23 mouse cellular contexts compared by ENCODE assay signal in the genomic region with DNA sequence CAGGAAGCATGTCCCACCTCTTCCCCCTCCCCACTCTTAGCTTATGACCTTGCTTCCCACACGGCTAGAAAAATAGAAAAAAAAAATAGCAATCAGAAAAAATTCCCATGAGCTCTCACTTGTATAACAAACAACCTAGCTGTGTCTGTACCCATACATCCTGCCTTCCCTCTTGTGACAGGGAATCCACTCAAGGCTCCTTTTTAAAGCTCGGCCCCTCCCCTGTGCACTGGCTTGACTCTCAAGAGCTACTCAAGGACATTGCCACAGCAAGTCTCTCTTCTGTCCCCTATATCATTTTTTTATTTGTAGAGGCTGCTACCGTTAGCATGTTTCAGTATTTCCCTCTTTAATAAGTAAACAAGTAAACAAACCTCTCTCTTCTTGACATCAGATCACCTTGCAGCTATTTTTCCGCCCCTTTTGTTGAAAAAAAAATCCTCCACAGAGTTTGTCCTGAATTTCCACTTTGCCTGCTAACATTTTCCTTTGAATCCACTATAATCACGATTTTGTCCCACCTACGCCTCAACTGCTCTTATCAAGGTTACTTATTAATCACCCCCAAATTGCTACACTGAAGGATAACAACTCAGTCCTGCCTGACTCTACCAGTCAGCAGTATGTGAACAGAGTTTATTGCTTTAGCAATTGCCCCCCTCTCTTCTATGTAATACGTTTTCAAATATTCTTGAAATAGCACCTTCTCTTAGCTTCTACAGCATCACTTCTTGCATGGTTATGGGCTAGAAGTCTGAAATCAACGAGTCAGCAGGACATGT.
DNase-seq lines count a peak whose midpoint lies in the region; ATAC-seq and TF ChIP-seq lines count a peak whose summit lies in the region.
"Had no signal": no experiment of that assay in that cellular context is flagged by ENCODE, and none has a peak within 500 bp of the region (broad histone marks: within the 10 kb centered on the region; RNA-seq: fewer than 3 reads in every experiment).

No protein-coding gene starts in this region.

- TF ChIP-seq EP300 in lung, postnatal 0 days (IDR thresholded peaks at IDR 0.05), result no peak

- no peaks in the 10 kb centered on the region for H3K27me3 ChIP-seq in embryonic facial prominence, embryonic 11.5 days (ENCODE audit: control insufficient read depth, insufficient read depth, low read length)
- no peaks in the 10 kb centered on the region for H3K27me3 ChIP-seq in embryonic facial prominence, embryonic 10.5 days (replicated peaks; ENCODE audit: low read depth, poor library complexity, severe bottlenecking)
- no peaks in the 10 kb centered on the region for H3K27me3 ChIP-seq in kidney, embryonic 16.5 days (ENCODE audit: insufficient read depth, low read length)
- H3K27me3 ChIP-seq in intestine, embryonic 15.5 days (replicated peaks), result no peaks in the 10 kb centered on the region
- no peaks in the 10 kb centered on the region for H3K27me3 ChIP-seq in lung, postnatal 0 days (replicated peaks; ENCODE audit: insufficient read depth, low read length)
- H3K27me3 ChIP-seq: CH12.LX; forebrain, embryonic 15.5 days; hindbrain, embryonic 12.5 days; limb, embryonic 13.5 days; liver, embryonic 12.5 days; megakaryocyte, embryonic 14.5 days; midbrain, embryonic 13.5 days had no signal

- no peak overlapping the region for H3K27ac ChIP-seq in embryonic facial prominence, embryonic 11.5 days (replicated peaks; ENCODE audit: low read depth, low read length)
- no peak overlapping the region for H3K27ac ChIP-seq in embryonic facial prominence, embryonic 10.5 days (replicated peaks)
- no peak overlapping the region for H3K27ac ChIP-seq in kidney, embryonic 16.5 days (ENCODE audit: low read length)
- H3K27ac ChIP-seq in intestine, embryonic 15.5 days, result peak overlapping the region; percentile 22; the same call in 1 of the 2 replicates
- H3K27ac ChIP-seq in lung, postnatal 0 days (ENCODE audit: low read length), result no peak overlapping the region
- H3K27ac ChIP-seq: forebrain, embryonic 15.5 days; hindbrain, embryonic 12.5 days; limb, embryonic 13.5 days; liver, embryonic 12.5 days; midbrain, embryonic 13.5 days; stomach, postnatal 0 days had no signal

- H3K4me2 ChIP-seq in embryonic facial prominence, embryonic 11.5 days (ENCODE audit: low read depth, low read length), result no peak overlapping the region
- no peak overlapping the region for H3K4me2 ChIP-seq in kidney, embryonic 16.5 days (replicated peaks; ENCODE audit: low read depth, low read length)
- H3K4me2 ChIP-seq in intestine, embryonic 15.5 days (replicated peaks), result peak overlapping the region; percentile 33
- no peak overlapping the region for H3K4me2 ChIP-seq in lung, postnatal 0 days (replicated peaks; ENCODE audit: low read depth, low read length)
- H3K4me2 ChIP-seq: forebrain, embryonic 15.5 days; heart, embryonic 11.5 days; hindbrain, embryonic 12.5 days; limb, embryonic 13.5 days; liver, embryonic 12.5 days; midbrain, embryonic 13.5 days had no signal

- TF ChIP-seq CTCF in lung, postnatal 0 days (IDR thresholded peaks at IDR 0.05), result no peak

- no peak for ATAC-seq in embryonic facial prominence, embryonic 11.5 days (replicated peaks; ENCODE audit: insufficient number of reproducible peaks, low FRiP score, low TSS enrichment, low read depth)
- peak; percentile 42; the same call in 1 of the 2 replicates for ATAC-seq in kidney, embryonic 16.5 days (ENCODE audit: low FRiP score, low TSS enrichment)
- ATAC-seq in intestine, embryonic 15.5 days, result peak; percentile 90
- peak; percentile 49 for ATAC-seq in lung, postnatal 0 days
- ATAC-seq: activated CD4-positive, CD25-positive, alpha-beta regulatory T cell, adult 4 months; forebrain, embryonic 15.5 days; liver, embryonic 12.5 days; midbrain, embryonic 13.5 days had no signal

- no peak overlapping the region for H3K4me3 ChIP-seq in embryonic facial prominence, embryonic 11.5 days (ENCODE audit: low read depth, low read length)
- H3K4me3 ChIP-seq in embryonic facial prominence, embryonic 10.5 days, result no peak overlapping the region
- no peak overlapping the region for H3K4me3 ChIP-seq in kidney, embryonic 16.5 days (ENCODE audit: low read length)
- H3K4me3 ChIP-seq in intestine, embryonic 15.5 days (replicated peaks), result no peak overlapping the region
- H3K4me3 ChIP-seq in lung, postnatal 0 days (ENCODE audit: low read depth, low read length), result no peak overlapping the region
- H3K4me3 ChIP-seq: forebrain, embryonic 15.5 days; hindbrain, embryonic 12.5 days; limb, embryonic 13.5 days; liver, embryonic 12.5 days; megakaryocyte, embryonic 14.5 days; midbrain, embryonic 13.5 days had no signal

- H3K36me3 ChIP-seq in embryonic facial prominence, embryonic 11.5 days (replicated peaks; ENCODE audit: control insufficient read depth, insufficient read depth, low read depth, low read length), result no peaks in the 10 kb centered on the region
- H3K36me3 ChIP-seq in embryonic facial prominence, embryonic 10.5 days (replicated peaks), result no peaks in the 10 kb centered on the region
- H3K36me3 ChIP-seq in kidney, embryonic 16.5 days (ENCODE audit: insufficient read depth, low read length), result no peaks in the 10 kb centered on the region
- no peaks in the 10 kb centered on the region for H3K36me3 ChIP-seq in intestine, embryonic 15.5 days
- H3K36me3 ChIP-seq in lung, postnatal 0 days (ENCODE audit: insufficient read depth, low read length), result no peaks in the 10 kb centered on the region
- H3K36me3 ChIP-seq: forebrain, embryonic 15.5 days; G1E; hindbrain, embryonic 12.5 days; limb, embryonic 13.5 days; liver, embryonic 12.5 days; midbrain, embryonic 13.5 days had no signal

- H3K9ac ChIP-seq in embryonic facial prominence, embryonic 11.5 days (replicated peaks; ENCODE audit: low read length), result no peak overlapping the region
- no peak overlapping the region for H3K9ac ChIP-seq in kidney, embryonic 16.5 days (replicated peaks; ENCODE audit: low read length)
- no peak overlapping the region for H3K9ac ChIP-seq in intestine, embryonic 15.5 days
- no peak overlapping the region for H3K9ac ChIP-seq in lung, postnatal 0 days (replicated peaks; ENCODE audit: low read depth)
- H3K9ac ChIP-seq: forebrain, embryonic 15.5 days; hindbrain, embryonic 12.5 days; limb, embryonic 13.5 days; liver, embryonic 12.5 days; midbrain, embryonic 13.5 days had no signal

- DNase-seq in embryonic facial prominence, embryonic 11.5 days (ENCODE audit: low spot score), result peak; percentile 6
- no peak for DNase-seq in embryonic facial prominence, embryonic 10.5 days (ENCODE audit: low spot score)
- DNase-seq in kidney, adult 9 months, result no peak
- peak; percentile 71 for DNase-seq in lung, postnatal 0 days (ENCODE audit: low spot score)
- no peak for DNase-seq in thymus, postnatal 10 days (ENCODE audit: low spot score in 2 of 2)
- no peak for DNase-seq in testis, postnatal 14 days (ENCODE audit: low spot score)
- DNase-seq: B cell, adult 2 months; cerebellum, adult 8-10 months; cerebellum, postnatal 36 days; heart, postnatal 10 days had no signal

- no peaks in the 10 kb centered on the region for H3K9me3 ChIP-seq in embryonic facial prominence, embryonic 11.5 days (replicated peaks; ENCODE audit: control insufficient read depth, low read length)
- no peaks in the 10 kb centered on the region for H3K9me3 ChIP-seq in embryonic facial prominence, embryonic 10.5 days
- H3K9me3 ChIP-seq in kidney, embryonic 16.5 days (ENCODE audit: low read length), result no peaks in the 10 kb centered on the region
- H3K9me3 ChIP-seq in intestine, embryonic 15.5 days, result no peaks in the 10 kb centered on the region
- no peaks in the 10 kb centered on the region for H3K9me3 ChIP-seq in lung, postnatal 0 days (ENCODE audit: low read length)
- H3K9me3 ChIP-seq: forebrain, embryonic 15.5 days; G1E; hindbrain, embryonic 12.5 days; limb, embryonic 13.5 days; liver, embryonic 12.5 days; megakaryocyte, embryonic 14.5 days; midbrain, embryonic 13.5 days had no signal

- 72% methylated on average over 8 of the region's 8 CpGs for WGBS in embryonic facial prominence, embryonic 11.5 days
- WGBS in embryonic facial prominence, embryonic 10.5 days, result 76% methylated on average over 8 of the region's 8 CpGs
- WGBS in kidney, embryonic 16.5 days, result 56% methylated on average over 8 of the region's 8 CpGs
- WGBS in intestine, embryonic 15.5 days, result 46% methylated on average over 8 of the region's 8 CpGs
- 35% methylated on average over 8 of the region's 8 CpGs for WGBS in lung, postnatal 0 days

- no peaks in the 10 kb centered on the region for H3K4me1 ChIP-seq in embryonic facial prominence, embryonic 11.5 days (ENCODE audit: control insufficient read depth, insufficient read depth, low read length)
- no peaks in the 10 kb centered on the region for H3K4me1 ChIP-seq in embryonic facial prominence, embryonic 10.5 days
- H3K4me1 ChIP-seq in kidney, embryonic 16.5 days (ENCODE audit: insufficient read depth, low read length), result no peaks in the 10 kb centered on the region; the same call in 1 of the 2 replicates
- peaks cover 3% of the 10 kb centered on the region; the same call in 1 of the 2 replicates for H3K4me1 ChIP-seq in intestine, embryonic 15.5 days (replicated peaks)
- H3K4me1 ChIP-seq in lung, postnatal 0 days (ENCODE audit: insufficient read depth, low read depth, low read length), result no peaks in the 10 kb centered on the region
- H3K4me1 ChIP-seq: hindbrain, embryonic 12.5 days; limb, embryonic 13.5 days; liver, embryonic 12.5 days; megakaryocyte, embryonic 14.5 days had no signal

Comparison
In these comparisons a context has a peak if more than half of its experiments do, and no peak if none do; other contexts are left out.
1. DNase-seq: peak in embryonic facial prominence, embryonic 11.5 days (single experiment) and lung, postnatal 0 days (single experiment); none in embryonic facial prominence, embryonic 10.5 days (single experiment), kidney, adult 9 months (single experiment), thymus, postnatal 10 days (0 of 2) and testis, postnatal 14 days (single experiment).